Mouse (Mus musculus): ENCODE results near the gene Zfp609. TPM values are rescaled to one million over a fixed set of nuclear protein-coding genes. Genes with fewer than 3 reads are reported as not detected.
"Not testable (repeated sequence)": the region's sequence is repeated elsewhere in the genome, so short reads cannot be mapped to it uniquely, and the experiment has no call there.

Zfp609 gene
- total RNA-seq, 2 experiments from 2014 or later: 2.6 to 10.4 TPM

DNA sequence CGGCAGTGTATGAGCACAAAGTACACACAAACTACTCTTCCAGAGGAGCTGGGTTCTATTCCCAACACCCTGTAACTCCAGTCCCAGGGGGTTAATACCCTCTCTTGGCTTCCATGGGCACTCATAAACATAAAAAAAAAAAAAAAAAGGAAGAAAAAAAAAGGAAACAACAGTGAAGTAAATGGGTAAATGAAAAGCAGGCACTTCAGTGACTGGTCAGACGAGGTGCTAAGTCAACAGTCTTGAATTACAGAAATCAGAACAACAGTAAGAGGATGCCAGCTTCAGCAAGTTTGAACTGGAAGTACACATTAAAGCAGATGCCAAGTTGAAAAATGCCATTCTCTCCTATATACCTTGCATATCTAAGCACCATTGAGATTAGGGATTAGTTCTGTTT is 7.1 kb downstream of the Zfp609 start:
- no peak for ATAC-seq (ENCODE audit: poor library complexity, severe bottlenecking)

DNA sequence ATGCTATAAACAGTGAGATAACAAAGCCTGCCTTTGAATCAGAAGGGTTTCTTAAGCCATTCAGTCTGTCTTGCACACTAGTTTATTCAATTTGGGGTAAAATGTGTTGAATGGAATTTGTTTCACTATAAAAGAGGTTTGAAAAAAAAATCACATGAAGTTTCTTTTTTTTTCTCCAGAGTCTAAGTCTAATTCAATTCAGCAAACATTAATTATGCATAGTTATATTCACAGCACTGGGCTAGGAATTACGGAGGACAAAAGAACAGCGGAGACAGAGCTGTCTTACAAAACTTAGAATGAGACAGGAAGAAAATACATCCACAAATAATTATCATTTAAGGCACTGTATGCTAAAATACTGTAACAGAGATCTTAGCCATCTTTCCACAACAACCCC is 9.0 kb downstream of the Zfp609 start:
- ATAC-seq (ENCODE audit: poor library complexity, severe bottlenecking): no peak

- no peak for ATAC-seq (ENCODE audit: poor library complexity, severe bottlenecking)
These were observed 14.5 kb downstream of the Zfp609 start for GRCm38 (mm10) chr9:65812841-65813240.

DNA sequence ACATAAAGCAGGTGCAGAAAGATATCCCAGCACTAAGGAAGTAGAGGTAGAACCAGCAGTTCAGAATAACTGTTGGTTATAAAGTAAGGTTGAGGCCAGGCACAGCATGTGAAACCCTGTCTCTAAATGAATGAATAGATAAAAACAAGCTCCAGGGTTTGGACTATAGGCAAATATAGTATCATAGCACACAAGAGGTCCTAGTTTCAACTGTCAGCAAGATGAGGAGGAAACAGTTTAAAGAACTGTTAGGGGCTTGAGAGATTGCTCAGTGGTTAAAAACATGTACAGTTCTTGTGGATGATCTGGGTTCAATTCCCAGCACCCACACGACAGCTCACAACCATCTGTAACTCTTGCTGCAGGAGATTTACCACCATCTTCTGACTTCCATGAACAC is 15.6 kb downstream of the Zfp609 start:
- no peak for ATAC-seq (ENCODE audit: poor library complexity, severe bottlenecking)

DNA sequence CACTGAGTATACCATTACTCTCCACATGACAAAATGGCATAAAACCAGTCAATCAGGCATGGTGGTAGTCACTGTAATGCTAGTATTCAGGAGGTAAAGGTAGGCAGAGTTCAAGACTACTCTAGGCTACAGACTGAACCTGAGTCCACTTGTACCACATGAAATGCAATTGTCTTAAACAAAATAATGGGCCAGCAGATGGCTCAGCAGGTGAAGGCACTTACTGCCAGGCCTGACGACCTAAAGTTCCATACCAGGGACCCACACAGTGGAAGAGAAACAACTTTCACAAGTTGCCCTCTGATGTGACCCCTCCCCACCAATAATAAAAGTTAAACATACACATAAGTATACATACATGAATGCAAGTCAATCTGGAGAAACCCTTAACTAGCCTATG is 19.5 kb downstream of the Zfp609 start:
- no peak for ATAC-seq (ENCODE audit: poor library complexity, severe bottlenecking)

- ATAC-seq (ENCODE audit: poor library complexity, severe bottlenecking): no peak
These were observed 20.1 kb downstream of the Zfp609 start for GRCm38 (mm10) chr9:65807251-65807650.

DNA sequence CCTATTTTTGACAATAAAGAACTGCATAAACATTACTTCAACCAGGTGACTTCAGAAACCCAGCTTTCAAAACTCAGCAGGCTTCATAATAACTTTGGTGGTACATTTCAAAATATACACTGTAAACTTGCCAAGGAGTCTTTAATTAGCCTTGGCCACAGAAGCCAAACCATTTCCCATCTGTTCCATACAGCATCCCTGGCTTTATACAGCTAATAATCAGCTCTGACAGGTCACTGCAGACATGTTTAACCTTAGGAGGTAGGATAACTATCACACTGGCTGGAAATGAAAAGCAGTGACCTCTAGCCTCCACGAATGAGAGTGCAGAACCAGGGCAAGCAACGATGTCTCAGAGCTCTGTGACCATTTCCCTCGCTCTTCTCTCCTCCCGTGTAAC is 27.6 kb downstream of the Zfp609 start:
- ATAC-seq (ENCODE audit: poor library complexity, severe bottlenecking): no peak

GRCm38 (mm10) chr9:65795651-65796050 is 31.7 kb downstream of the Zfp609 start:
- ATAC-seq (ENCODE audit: poor library complexity, severe bottlenecking): no peak

GRCm38 (mm10) chr9:65794313-65794712 is 33.1 kb downstream of the Zfp609 start:
- no peak for ATAC-seq (ENCODE audit: poor library complexity, severe bottlenecking)

- ATAC-seq (ENCODE audit: poor library complexity, severe bottlenecking): no peak
These were observed 33.9 kb downstream of the Zfp609 start for GRCm38 (mm10) chr9:65793506-65793905.

DNA sequence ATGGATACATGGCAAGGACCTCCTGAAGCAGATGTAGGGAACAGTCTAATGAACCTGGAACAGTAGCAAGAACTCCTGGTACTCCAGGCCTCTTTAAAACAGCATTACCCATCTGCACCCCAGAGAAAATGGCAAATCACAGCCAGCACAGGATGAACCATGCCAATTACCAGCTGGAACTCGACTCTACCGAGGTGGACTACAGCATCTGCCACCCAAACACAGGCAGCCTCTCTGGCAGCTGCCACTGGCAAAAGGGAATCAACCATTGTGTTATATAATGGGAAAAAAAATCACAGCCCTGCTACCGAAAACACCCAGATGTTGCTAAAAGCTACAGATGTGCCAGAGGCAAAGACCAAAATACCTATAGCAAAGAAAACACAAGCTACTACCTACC is 34.3 kb downstream of the Zfp609 start:
- ATAC-seq (ENCODE audit: poor library complexity, severe bottlenecking): no peak

DNA sequence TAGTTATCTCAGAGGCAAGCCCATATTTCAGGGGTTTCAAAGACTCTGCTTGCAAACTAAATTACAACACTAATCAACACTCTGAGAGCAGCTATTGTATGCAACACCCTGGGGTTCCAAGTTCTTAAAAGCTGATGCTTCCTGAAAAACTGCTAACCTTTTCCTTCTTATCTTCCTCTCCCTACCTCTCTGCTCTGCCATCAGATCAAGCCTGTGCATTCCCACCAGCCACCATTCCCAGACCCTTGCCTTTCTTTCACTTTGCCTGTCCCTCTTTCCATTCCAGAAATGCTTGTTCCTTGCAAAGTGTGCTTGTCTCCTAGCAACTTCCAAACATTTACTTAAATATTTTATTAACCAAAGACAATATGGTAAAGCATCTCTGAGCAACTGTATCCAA is 35.5 kb downstream of the Zfp609 start:
- no peak for ATAC-seq (ENCODE audit: poor library complexity, severe bottlenecking)

DNA sequence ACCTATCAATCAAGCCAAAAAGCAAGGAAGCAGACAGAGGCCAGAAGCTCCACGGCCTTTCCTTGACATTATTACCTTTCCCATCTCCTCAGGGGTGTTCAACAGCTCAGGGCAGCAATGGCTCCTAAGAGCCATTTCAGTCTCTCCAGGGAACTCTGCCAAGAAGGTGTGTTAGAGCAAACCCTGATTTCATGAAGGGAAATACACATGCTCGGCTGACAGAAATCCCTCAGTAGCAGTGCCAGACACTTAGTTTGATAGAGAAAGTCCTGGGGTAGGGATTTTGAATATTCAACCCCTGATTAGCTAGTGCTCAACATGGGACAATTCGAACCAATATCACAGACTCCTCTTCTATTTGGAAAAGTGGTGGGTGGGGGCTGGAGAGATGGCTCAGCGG is 36.3 kb downstream of the Zfp609 start:
- no peak for ATAC-seq (ENCODE audit: poor library complexity, severe bottlenecking)

DNA sequence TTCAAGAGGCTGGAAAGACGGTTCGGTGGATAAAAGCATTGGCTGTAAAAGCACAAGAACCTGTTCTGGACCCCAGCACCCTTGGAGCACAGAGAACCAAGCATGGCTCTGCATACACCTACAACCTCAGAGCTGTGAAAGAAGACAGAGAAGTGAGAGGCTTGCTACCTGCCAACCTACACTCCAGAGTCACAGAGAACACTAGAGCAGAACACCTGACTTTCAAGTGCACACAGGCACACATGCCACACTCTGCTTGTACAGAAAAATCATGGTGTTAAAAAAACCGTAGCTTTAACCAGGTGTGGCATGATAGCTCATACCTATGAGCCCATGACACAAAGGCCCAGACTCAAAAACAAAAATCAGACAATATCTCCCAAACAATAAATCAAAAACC is 37.6 kb downstream of the Zfp609 start:
- no peak for ATAC-seq (ENCODE audit: poor library complexity, severe bottlenecking)

- ATAC-seq (ENCODE audit: poor library complexity, severe bottlenecking): no peak
These were observed 38.8 kb downstream of the Zfp609 start for GRCm38 (mm10) chr9:65788556-65788955.

DNA sequence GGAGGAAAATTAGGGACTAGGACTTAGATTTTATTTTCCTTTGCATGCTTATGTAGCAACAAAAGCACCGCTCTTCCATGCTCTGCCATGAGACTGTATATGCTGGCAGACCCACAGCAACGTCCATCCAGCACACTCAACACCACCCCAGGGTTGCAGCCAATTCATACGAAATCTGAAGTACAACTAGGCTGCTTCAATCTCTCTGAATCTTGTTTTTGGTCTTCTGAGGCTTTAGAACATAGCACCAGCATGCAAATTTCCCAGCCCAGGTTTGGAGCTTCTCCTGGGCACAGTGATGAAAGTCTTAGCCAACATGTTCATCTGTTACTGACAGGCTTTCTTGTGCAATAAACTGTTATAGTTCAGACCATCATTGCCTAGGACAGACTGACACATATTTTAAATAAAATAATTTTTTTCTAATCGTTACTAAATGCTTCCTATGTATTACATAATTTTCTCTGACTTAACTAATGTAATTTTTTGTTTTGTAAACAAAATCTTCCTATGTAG is 39.5 kb downstream of the Zfp609 start:
- ATAC-seq (ENCODE audit: poor library complexity, severe bottlenecking): no peak

DNA sequence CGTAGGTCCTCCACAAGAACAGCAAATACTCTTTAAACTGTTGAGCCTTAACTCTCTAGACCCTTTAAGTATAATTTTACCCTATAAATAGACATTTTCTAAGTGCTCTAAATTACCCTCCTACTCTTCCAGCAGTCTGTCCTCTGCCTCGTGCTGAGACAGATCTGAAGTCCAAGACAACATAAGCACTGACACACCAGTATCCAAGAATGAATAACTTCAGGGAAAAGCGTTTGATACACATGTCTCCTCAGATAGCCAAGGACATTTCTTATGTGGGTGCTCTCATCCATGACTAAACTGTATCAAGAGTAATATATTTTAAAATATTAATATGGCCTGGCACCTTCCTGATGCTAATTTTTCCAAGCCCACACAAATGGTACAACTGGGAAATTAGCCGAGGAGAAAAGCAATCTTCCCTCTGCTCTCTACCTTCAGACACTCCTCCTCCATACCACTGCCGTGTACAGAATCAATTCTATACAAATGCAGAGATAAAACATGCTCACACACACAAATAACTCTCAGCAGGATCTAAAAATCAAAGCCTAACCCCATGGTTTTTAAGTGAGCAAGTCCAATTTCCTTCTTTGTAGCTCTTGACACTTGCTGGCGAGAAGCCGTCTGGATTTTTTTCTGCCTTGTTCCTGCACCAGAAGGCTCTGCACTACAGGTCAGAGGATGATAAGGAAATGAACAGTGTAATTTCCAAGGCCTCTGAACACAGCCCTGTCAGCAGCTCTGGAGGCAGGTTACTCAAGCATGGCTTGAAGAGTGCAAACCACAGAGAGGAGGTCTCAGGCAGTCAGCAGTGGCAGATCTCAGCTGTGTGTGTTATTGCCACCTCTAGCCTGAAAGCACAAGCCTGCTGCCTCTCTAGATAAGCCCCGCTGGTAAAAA is 40.2 kb downstream of the Zfp609 start:
- ATAC-seq (ENCODE audit: poor library complexity, severe bottlenecking): peak; percentile 43; the same call in 1 of the 2 replicates

- ATAC-seq (ENCODE audit: poor library complexity, severe bottlenecking): no peak
These were observed 41.5 kb downstream of the Zfp609 start for GRCm38 (mm10) chr9:65785772-65786368.

- not testable (repeated sequence) for ATAC-seq (ENCODE audit: poor library complexity, severe bottlenecking)
These were observed 47.7 kb downstream of the Zfp609 start for GRCm38 (mm10) chr9:65779619-65780018.

GRCm38 (mm10) chr9:65776874-65777432 is 50.4 kb downstream of the Zfp609 start:
- ATAC-seq (ENCODE audit: poor library complexity, severe bottlenecking): no peak

- no peak for ATAC-seq (ENCODE audit: poor library complexity, severe bottlenecking)
These were observed 51.1 kb downstream of the Zfp609 start for GRCm38 (mm10) chr9:65776137-65776872.

All from megakaryocyte, adult 5-6 weeks (primary cell).